Mouse (Mus musculus): Measurements from ENCODE around the gene Zfp53.
"Not testable (repeated sequence)": the region's sequence is repeated elsewhere in the genome, so short reads cannot be mapped to it uniquely, and the experiment has no call there.

Zfp53 gene

DNA sequence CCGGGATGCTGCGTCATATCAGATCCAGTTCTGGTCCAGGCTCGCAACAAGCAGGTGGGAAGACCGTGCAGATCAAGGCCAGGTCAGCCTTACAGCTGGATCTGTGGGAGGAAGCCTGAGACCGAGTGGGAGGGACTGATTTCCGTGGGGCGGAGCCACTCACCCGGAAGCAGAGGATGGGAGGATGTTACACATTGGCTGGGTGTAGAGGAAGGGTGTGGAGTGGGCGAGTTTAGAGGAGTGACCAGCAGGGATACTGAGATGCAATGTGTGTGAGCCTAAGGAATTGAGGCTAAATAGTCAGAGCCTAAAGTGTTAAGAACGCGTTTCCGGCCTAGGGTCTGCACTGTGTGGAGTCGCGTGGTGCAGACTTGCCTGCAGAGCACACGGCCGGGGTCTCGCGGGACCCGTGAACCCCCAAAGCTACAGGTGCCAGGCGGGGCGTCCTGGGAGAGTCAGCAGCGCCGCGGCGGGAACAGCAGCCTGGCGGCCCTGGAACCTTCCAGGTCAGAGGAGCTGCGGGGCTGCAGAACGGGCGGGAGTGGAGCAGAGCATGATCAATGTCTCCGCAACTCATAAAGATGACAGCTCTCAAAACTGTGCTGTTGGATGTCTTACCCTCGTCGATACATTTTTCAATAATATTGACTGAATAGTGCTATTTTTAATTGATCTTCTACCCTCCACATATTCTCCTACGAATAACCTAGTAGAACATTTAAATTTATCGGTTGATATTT is at the start of gene Zfp53:
Gene Zfp53 (plus strand): TSS at position 239 of the 740 bp plus-strand sequence.
- DNase-seq (ENCODE audit: low spot score): peak; percentile 47

- no peak for DNase-seq (ENCODE audit: low spot score)
These were observed 39.1 kb upstream of the Zfp53 start for GRCm38 (mm10) chr17:21449669-21450068.

DNA sequence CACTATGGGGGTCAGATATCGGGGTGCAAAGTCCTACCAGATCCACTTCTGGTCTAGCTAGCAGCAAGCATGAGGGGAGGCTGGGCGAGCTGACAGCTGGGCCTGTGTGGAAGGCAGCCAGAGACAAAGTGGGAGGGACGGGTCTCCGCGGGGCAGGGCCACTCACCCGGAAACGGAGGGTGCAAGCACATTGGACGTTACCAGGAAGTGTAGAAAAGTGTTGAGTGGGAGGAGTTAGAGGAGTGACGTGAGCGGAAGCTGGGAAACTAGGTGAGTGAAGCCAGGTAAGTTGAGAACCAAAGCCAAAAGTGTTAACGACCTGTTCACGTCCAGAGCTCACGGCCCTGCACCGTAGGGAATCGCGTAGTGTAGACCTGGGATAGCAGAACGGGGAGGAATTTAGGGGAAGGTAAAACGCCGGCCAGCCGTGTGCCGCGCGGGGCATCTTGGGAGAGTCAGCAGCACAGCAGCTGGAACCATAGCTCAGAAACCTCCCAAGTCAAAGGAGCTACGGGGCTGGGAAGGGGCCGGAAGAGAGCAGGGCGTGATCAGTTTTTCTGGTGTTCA is 38.6 kb upstream of the Zfp53 start, which contains the start of gene Zfp51:
Gene Zfp51 (plus strand): TSS at position 237 of the 567 bp plus-strand sequence.
- peak; percentile 56 for DNase-seq (ENCODE audit: low spot score)

GRCm38 (mm10) chr17:21463550-21463949 is 25.2 kb upstream of the Zfp53 start:
- no peak for DNase-seq (ENCODE audit: low spot score)

DNA sequence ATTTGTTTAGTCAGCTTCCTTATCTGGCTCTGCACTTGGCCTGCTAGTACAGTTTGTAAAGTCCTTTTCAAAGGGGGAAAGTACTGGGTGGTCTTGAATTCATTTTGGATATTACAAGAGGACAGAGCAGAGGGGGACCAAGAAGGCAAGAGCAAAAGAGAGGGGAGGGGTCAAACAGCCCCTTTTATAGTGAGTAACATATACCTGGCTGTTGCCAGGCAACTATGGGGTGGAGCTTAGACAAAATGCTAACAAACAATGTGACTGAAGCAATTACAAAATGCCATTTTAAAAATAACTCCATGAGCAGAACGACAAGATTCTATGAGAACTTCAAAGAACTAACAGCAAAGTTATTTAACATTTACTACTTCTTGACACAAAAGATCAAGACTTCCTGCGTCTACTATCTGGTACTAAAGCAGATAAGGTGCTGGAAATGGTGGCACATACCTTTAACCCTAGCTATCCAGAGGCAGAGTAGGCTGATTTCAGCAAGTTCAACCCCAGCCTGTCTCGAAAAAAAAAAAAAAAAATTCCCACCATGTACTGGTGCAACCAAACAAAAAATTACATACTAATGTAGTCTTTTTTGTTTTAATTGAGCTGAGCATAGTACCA is 16.7 kb upstream of the Zfp53 start:
- DNase-seq (ENCODE audit: low spot score): no peak

DNA sequence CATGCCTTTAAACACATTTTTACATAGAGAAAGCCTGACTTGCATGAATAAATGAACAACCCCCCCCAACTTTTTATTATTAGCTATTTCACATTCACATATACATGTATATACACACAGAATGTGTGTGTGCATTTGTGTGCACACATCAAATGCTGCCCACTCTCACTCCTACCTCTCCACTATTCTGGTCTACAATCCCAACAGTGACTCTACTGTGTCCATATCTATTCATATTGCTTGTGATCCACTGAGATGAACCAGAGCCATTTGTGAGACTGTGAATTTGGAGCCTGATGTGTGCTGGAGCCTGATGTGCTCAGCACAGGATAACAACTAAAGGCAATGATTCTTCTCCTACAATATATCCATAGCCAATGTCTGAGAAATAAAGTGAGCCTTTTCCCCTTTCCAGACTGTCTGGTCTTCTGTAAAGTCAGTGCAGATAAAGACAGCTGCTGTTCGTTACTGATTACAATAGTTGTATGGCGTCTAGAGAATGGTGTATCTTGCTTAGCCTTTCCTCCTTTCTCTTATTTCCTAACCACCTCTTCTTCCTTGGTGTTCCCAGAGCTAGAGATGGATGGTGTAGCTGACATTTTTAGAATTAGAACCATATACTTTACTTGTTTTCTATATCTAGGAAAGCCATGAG is 16.0 kb upstream of the Zfp53 start:
- no peak for DNase-seq (ENCODE audit: low spot score)

DNA sequence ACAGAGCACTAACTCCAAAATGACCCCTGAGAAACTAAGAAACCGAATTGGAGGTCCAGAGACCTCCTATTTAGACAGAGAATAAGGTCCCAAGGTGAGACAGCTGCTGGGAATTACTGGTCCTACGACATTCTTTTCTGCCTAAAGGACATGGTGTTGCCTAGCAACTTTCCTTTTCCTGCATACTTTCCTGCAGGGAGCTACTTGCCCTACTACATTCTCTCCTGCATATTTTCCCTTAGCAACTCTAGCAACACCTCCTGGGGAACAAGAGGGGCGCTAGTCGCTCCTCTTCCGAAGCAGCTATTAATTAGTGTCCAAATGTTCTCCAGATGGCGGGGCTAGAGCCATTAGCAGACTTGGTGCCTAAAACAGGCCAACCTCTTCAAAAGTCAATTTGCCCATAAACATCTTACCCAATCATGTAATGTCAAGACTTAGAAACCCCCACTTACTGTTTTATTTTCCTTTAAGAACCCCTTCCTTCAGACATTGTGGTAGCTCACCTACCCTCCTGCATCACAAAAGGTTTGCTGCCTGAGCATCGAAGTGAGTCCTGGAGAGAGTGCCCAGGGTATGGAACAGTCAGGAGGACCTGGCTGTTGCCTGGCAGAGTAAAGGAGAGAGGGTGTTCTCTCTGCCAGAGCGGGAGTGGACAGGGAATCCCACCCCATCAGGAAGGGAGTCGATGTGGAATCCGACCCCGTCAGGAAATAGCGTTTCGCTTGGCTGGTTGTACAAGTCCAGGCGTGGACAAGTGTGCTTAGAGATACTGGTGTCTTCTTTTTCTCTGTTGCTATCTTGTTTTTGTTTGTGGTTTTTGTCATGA is 15.2 kb upstream of the Zfp53 start:
- DNase-seq (ENCODE audit: low spot score): no peak

DNA sequence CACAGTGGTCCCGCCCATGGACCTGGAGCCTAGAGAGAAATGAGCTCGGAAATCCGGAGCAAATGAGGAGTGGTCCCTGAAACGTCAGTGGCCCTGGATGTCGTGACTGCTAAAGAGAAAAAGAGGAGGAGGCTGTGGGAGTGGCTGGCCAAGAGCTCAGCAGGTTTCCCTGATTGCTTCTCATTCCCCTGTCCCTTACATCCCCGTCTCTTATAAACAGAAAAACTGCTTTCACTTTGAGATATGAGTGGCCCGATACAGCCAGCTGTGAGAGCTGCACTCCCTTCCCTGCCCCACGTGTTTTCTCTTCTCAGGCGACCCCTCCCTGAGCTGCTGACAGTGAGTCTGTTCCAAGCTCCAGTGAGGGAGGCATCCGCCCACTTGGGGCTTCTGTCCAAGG is 14.1 kb upstream of the Zfp53 start:
- DNase-seq (ENCODE audit: low spot score): not testable (repeated sequence)

- DNase-seq (ENCODE audit: low spot score): not testable (repeated sequence)
These were observed 13.5 kb upstream of the Zfp53 start for GRCm38 (mm10) chr17:21475290-21475689.

GRCm38 (mm10) chr17:21476351-21476750 is 12.4 kb upstream of the Zfp53 start:
- DNase-seq (ENCODE audit: low spot score): not testable (repeated sequence)

GRCm38 (mm10) chr17:21478103-21478777 is 10.6 kb upstream of the Zfp53 start:
- DNase-seq (ENCODE audit: low spot score): not testable (repeated sequence)

- no peak for DNase-seq (ENCODE audit: low spot score)
These were observed 753 bp downstream of the Zfp53 start for GRCm38 (mm10) chr17:21489500-21490001.

DNA sequence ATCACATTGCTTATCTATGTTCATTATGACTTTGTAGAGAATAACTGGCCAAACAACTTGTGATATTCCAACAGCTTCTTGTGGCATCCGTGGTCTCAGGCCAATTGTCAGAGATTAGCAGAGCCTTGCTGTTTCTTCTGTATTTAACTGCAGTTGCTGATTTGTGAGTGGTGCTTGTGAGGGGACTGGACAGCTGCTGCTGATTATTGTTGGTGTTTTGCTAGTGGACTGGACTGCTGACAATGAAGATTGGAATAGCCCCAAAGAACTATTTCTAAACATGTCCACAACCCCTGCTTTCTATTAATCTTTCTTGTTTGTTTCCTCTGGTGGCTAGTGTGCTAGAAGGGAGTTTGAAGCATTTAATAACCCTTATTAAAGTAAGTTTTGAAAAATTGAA is 12.6 kb downstream of the Zfp53 start:
- no peak for DNase-seq (ENCODE audit: low spot score)

GRCm38 (mm10) chr17:21504524-21504923 is 15.7 kb downstream of the Zfp53 start:
- DNase-seq (ENCODE audit: low spot score): no peak

- no peak for DNase-seq (ENCODE audit: low spot score)
These were observed 17.5 kb downstream of the Zfp53 start for GRCm38 (mm10) chr17:21506258-21506657.

- no peak for DNase-seq (ENCODE audit: low spot score)
These were observed 21.0 kb downstream of the Zfp53 start for GRCm38 (mm10) chr17:21509756-21510155.

DNA sequence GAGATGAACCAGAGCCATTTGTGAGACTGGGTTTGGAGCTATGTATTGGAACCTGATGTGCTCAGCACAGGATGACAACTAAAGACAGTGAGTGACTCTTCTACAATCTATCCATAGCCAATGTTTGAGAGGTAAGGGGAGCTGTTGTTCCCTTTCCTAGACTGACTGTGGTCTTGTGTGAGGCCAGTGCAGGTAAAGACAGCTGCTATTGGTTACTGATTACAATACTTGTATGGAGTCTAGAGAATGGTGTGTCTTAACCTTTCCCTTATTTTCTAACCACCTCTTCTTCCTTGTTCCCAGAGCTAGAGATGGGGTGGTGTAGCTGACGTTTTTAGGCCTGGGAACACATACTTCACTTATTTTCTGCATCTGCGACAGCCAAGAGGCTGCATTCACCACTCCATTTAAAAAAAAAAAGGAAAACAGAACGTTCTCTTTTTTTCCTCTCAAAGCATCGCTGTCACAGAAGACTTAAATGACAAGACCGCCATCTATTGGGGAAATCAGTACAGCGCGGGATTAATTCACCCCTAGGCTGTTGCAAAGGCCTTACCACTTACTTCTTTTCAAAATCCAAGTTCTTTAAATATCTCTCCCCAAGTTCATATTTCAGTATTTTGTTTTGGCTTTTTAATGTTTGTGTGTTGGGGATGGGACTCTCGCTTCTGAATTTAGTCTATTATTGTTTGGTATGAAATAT is 26.8 kb downstream of the Zfp53 start:
- no peak for DNase-seq (ENCODE audit: low spot score)

DNA sequence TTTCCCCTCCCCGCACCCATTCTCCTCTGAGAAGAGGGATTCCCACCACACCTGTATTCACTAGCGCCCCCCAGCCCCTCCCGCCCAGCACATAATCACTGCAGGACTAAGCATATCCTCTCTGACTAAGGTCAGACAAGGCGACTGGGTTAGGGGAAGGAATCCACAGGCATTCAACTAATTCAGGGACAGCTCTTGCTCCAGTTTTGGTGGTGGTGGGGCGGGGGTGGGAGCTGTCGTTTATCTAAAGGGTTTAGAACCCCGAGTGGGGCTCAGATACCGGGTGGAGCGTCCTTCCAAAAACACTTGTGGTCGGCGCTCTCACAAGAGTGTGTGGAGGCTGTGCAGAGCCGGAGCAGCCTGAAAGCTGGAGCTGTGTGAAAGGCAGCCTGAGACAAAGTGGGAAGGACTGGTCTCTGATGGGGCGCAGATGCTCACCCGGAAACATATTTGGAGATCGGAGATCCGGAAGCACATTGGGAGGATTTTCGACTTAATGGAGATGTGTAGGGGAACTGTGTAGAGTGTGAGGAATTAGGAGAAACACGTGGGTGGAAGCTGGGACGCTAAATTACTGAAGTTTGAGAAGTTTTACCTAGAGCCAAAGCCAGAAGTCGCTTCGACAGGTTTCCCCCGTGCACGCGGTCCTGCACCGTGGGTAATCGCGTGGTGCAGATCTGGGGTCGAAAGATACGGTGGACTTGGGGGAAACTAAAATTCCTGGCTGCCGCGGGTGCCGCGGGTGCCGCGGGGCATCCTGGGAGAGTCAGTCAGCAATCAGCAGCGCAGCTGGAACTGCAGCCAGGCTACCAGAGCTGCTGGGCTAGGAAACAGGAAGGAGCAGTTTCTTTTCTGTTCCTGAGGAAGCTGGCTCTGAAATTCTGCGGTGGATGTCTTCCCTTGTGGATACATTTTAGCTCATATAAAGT is 27.7 kb downstream of the Zfp53 start:
- DNase-seq (ENCODE audit: low spot score): no peak

DNA sequence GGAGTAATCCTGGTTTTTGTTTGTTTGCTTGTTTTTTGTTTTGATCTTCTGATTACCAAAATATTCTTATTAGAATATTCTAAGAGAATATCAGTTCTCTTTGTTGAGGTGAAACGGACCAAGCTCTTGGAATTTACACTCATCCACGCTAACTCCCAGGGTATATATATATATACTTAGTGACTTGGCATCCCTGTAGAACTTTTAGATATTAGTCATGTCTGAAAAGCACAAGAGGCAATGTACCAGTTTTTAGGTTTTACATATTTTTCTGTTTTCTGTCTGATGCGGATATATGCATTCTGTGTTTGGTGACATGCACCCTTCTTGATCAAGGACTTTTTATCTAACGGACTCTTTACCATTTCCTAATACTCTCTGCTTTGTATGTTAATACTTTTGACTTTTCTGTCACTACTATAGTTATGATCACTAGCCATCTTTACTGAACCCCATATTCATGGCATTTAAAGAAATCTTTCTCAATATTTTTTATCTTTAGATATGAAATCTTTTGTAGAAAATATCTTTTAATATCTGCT is 28.4 kb downstream of the Zfp53 start:
- no peak for DNase-seq (ENCODE audit: low spot score)
